Mouse (Mus musculus) inflammation-experienced regulatory T-cells, adult 6 months (primary cell): Measurements from ENCODE around the gene Fam19a3. TPM values are rescaled to one million over a fixed set of nuclear protein-coding genes. Genes with fewer than 3 reads are reported as not detected.
"Not testable (repeated sequence)": the region's sequence is repeated elsewhere in the genome, so short reads cannot be mapped to it uniquely, and the experiment has no call there.

Experiments used
- ATAC-seq: one replicate; pipeline ENCODE4 v1.8.0; 2017
- polyA plus RNA-seq, 3 experiments: library from polyadenylated mRNA; unstranded; fragments of 100-300 nt; shearing (Covaris generic); gene quantifications; one replicate each; pipeline ENCODE4 v1.2.1; 2017

The Fam19a3 gene
- polyA plus RNA-seq, 3 experiments from 2014 or later: 0.40 to 1.5 (median 0.50) TPM

DNA sequence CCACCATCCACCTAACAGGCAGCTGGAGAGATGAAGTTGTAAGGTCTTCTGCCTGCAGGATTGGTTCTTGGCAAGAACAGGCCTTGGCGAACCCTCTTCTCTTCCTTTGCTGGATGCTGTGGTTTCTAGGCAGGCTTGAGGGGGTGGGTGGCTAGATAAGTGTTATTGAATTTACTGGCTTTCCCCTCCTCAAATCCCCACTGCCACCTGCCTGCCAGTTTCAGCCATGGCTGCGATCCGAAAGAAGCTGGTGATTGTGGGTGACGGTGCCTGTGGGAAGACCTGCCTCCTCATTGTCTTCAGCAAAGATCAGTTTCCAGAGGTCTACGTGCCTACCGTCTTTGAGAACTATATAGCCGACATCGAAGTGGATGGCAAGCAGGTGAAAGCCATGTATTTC is 10.0 kb upstream of the Fam19a3 start:
- no peak for ATAC-seq

GRCm38 (mm10) chr3:104791017-104791416 is 9.4 kb upstream of the Fam19a3 start:
- ATAC-seq: no peak

- peak; percentile 27 for ATAC-seq
Measured at GRCm38 (mm10) chr3:104790401-104790937, 8.8 kb upstream of the Fam19a3 start.

GRCm38 (mm10) chr3:104789822-104790221 is 8.2 kb upstream of the Fam19a3 start:
- ATAC-seq: no peak

DNA sequence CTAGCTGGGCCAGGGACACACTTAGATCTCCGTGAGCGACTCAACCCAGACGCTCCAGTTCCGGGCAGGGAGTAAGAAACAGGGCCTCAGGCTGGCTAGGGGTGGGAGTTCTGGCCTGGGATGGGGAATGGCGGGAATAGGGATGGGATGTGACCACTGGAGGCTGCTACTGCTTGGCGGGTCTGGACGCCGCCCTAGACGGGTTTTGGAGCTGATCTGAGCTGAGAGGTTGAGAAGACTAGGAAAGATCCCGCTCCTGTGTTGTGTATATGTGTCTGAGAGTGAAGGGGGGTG is 7.6 kb upstream of the Fam19a3 start:
- ATAC-seq: no peak

- ATAC-seq: peak; percentile 22
Measured at GRCm38 (mm10) chr3:104788561-104789311, 7.1 kb upstream of the Fam19a3 start.

DNA sequence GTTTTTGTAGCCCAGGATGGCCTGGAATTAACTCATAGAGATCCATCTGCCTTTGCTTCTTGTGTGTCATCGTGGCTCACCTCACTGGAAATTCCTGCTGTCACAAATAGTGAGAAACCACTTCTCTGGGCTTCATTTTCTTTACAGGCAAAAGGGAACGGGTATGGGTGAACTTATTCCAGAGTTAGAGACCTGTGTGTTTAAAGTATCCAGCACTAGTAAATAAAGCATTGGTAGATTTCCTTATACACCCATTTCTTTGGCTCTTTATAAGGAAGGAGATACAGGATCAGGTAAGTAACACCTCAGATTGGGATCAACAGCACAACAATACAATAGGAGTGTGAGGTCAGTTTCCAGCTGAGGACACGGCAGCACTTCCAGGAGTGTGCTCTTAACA is 6.4 kb upstream of the Fam19a3 start, which contains the start of gene Rhoc:
Gene Rhoc (plus strand): TSS at position 301 of the 400 bp plus-strand sequence.
- no peak for ATAC-seq

- no peak for ATAC-seq
Measured at GRCm38 (mm10) chr3:104785284-104785683, 3.6 kb upstream of the Fam19a3 start.

GRCm38 (mm10) chr3:104783971-104784500 is 2.4 kb upstream of the Fam19a3 start:
- no peak for ATAC-seq

GRCm38 (mm10) chr3:104782061-104782681 is 531 bp upstream of the Fam19a3 start:
- ATAC-seq: no peak

GRCm38 (mm10) chr3:104780561-104781420 is 849 bp downstream of the Fam19a3 start, which contains the start of gene Ppm1j:
Gene Ppm1j (plus strand): TSS chr3:104781056.
- ATAC-seq: peak; percentile 59

- peak; percentile 39 for ATAC-seq
Measured at GRCm38 (mm10) chr3:104779949-104780348, 1.7 kb downstream of the Fam19a3 start.

DNA sequence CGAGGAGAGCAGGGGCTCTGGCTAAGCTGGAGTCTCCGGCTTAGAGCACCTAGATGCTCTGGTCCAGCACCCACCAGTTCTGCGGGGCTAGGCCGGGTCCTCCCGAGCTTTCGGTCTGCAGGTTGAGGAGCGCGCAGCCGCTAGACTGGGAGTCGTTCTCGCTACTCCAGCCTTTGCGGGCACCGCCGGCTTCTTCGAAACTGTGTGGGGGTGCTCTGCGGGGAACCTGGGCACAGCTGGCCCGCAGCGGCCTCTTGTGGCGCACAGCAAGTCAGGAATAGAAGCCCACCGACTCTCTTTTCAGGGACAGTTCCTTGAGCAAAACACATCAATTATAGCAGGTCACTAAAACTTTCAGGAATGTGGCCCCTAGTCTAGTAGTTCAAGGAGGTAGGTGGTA is 4.3 kb downstream of the Fam19a3 start:
- ATAC-seq: peak; percentile 25

DNA sequence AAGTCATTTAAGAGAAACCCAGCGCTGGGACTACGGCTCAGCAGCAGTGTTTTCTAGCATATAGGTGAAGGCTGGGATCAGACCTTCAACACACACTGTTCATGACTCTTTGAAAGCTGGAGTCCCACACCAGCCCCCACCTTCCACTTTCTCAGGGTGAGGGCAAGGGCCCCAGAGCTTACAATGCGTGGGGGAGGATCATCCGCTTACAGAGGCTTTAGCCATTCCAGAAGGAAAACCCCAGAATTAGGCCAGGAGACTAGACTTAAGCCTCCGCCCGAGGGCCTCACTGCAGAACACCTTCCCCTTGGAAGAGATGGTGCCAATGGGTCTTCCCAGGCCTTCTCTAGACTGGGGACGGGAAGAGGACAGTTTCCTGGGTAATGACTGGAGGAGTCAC is 8.3 kb downstream of the Fam19a3 start:
- no peak for ATAC-seq

- peak; percentile 99 for ATAC-seq
Measured at GRCm38 (mm10) chr3:104771460-104771859, 10.2 kb downstream of the Fam19a3 start.

DNA sequence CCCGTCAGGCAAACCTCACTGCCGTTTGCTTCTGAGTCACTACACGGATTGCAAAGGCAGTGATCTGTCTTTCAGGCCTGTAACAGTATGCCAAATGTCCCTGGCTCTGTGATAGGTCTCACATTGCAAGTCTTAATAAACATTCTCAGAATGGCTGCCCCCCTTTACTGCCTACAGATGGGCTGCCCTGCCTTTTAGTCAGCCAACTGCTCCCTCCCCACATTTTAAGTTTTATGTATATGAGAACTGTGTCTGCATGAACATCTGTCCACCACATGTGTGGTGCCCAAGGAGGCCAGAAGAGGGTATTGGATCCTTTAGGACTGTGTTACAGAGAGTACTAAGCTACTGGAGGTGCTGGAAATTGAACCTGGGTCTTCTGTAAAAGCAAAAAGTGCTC is 10.7 kb downstream of the Fam19a3 start:
- no peak for ATAC-seq

- no peak for ATAC-seq
Measured at GRCm38 (mm10) chr3:104770035-104770434, 11.6 kb downstream of the Fam19a3 start.

DNA sequence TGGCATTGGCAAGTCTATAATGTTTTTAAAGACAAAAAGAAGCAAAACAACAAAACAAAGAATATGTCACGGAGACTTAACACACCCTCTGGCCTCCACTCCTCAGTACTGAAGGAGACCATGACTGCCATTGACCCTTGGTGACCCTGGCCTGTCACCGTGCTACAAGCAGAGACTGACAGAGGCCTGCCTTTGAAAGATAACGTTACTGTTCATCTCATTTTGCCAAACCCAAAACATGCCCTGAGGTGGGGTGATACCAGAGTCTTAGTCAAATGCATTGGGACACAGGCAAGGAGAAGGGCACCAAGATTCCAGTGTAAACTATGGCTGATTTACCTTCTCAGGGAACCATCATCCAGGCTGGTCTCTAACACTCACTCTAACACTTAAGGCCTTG is 12.5 kb downstream of the Fam19a3 start:
- ATAC-seq: no peak

DNA sequence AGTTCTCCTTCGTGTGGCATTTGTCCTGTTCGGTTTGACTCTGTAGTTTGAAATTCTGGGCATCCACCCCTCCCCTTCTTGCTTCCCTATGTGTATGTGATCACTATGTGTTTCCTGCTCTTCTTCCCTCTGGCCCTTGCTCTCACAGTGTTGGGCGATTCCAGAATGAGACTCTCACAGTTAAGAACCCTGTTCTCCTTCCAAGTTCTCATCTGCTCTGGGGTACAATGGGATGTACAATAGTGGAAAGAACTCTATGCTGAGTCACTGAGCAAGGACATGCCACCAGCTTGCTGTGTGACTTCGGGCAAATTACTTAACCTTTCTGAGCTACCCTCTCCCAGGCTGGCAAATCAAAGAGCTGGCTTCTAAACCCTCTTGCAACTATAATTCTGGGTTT is 13.9 kb downstream of the Fam19a3 start:
- ATAC-seq: no peak

DNA sequence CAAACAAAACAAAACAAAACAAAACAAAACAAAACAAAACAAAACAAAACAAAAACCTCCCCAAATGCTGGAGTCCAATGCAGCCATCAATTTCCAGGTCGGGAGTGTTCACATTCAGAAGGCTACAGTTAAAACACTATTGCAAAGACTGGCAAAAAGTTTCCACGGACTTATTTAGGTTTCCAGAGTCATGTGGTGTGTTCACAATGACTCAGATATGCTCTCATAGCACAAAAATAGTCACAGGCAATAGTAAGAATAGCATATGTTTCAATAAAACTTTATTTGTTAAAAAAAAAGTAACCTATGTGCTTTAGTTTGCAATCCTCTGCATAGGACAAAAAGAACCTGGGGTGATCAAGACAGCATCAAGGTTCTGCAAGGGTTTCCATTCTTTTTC is 14.5 kb downstream of the Fam19a3 start:
- ATAC-seq: no peak

DNA sequence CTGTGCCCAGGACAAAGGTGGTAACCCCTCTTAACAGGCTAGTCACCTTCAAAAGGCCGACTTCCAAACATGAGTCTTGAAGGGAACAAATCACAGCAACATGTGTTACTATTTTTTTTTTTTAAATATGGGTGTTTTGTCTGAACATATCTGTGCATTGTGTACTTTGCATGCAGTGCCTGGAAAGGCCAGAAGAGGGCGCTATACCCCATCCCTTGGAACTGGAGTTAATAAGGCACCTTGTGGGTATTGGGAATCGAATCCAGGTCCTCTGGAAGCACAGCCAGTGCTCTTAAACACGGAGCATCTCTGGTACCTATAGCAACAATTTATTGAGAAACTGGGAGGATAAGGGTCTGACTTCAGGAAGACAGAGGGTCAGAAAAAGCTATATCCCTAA is 16.6 kb downstream of the Fam19a3 start:
- no peak for ATAC-seq

DNA sequence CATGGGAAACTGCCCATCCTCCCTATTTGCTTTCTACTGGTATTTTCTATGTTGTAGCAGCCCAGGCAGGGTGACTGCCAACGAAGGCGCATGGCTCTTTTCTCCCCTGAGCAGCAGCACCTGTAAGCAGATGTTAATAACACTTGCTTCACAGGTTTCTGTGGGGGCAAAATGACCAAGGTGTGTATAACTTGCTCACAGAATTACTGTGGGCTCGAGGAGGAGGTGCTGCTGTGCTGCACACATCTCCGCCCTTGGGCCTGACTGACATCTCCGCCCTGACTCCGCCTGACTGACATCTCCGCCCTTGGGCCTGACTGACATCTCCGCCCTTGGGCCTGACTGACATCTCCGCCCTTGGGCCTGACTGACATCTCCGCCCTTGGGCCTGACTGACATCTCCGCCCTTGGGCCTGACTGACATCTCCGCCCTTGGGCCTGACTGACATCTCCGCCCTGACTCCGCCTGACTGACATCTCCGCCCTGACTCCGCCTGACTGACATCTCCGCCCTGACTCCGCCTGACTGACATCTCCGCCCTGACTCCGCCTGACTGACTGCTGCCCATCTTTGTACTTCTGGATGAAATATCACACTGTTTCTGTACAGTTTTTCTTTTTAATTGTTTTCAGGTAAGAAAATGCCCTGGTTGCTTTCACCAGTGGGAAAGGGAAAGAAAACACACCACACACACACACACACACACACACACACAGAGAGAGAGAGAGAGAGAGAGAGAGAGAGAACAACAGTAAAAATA is 19.4 kb downstream of the Fam19a3 start:
- not testable (repeated sequence) for ATAC-seq
